Mouse (Mus musculus) gastrocnemius, adult 8-10 months (tissue): Measurements from ENCODE around the gene Mark4. TPM values are rescaled to one million over a fixed set of nuclear protein-coding genes. Genes with fewer than 3 reads are reported as not detected.

Source experiments
- DNase-seq, 2 experiments: peaks; one replicate each; pipeline ENCODE4 v3.0.0; 2022; ENCODE audit warnings: low spot score in 2 of 2
- microRNA-seq: library from miRNA; unstranded; fragments of <30 nt; microRNA quantifications from one replicate; pipeline ENCODE4 v1.2.0, GENCODE M21; 2022
- total RNA-seq, 4 experiments: library from RNA; stranded (reverse); gene quantifications; 2 replicates each; pipeline ENCODE4 v1.2.4; 2022

The Mark4 gene
- total RNA-seq, 4 experiments from 2014 or later, result 18.0 to 20.0 (median 19.8) TPM

DNA sequence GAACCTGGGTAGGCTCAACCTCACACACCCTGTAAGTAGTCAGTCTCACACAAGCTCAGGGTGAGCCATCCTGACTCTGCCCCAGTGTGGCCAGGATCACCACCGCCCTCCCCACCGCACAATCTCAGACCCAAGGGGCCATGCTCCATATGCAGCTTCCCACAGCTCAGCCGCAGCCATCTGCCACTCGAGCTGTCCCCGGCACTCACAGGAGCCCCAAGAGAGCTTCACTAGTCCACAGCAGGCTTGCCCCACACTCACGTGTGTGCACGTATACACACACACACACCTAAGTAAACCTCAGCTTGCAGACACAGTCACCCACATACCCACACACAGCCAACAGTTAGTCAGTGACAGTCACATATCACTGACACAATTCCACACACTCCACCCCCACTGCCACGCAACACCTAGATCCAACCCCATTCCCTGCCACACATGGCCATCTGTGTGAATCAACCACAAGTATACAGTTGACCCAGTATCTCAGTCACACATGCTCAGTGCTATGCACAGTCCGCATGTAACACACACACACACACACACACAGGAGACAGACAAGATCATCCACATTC lies 56.0 kb downstream of the Mark4 start:
- DNase-seq, result no peak

GRCm38 (mm10) chr7:19400946-19401345 lies 57.7 kb downstream of the Mark4 start:
- DNase-seq, result no peak

- no peak for DNase-seq
Measured at GRCm38 (mm10) chr7:19399496-19400280, 58.9 kb downstream of the Mark4 start.

GRCm38 (mm10) chr7:19394484-19394883 lies 64.1 kb downstream of the Mark4 start:
- no peak for DNase-seq

DNA sequence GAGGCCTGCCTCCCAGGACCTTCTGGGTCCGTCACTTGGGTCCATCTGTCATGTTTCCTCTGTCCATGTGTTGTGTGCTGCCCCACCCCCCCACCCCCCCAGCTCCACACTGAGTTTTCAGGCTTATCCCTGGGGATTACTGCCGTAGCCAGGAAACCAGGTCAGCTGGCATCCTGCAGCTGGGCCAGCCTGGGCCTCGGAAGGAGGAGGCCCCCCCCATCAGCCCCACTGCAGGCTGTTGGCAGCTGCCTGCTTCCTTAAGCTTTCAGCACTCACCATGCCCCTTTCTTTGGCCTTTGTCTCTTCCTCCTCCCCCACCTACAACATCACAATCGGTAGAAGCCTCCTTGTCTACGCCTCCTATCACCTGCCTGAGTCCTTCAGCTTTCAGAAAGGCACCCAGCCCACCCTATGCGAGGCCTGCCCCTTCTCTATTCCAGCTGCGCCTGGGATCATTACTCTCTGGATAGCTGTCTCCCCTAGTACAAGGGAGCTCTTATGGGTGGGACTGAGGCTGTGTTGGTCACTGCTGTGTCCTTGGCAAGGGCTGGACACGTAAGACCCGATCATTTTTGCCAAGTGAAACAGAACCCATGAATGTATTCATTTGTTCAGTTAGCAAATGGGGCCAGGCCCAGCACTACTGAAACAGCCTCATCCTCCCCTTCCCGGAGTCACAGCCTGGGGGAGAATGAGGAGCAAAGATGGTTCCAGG lies 69.8 kb downstream of the Mark4 start:
- no peak for DNase-seq

DNA sequence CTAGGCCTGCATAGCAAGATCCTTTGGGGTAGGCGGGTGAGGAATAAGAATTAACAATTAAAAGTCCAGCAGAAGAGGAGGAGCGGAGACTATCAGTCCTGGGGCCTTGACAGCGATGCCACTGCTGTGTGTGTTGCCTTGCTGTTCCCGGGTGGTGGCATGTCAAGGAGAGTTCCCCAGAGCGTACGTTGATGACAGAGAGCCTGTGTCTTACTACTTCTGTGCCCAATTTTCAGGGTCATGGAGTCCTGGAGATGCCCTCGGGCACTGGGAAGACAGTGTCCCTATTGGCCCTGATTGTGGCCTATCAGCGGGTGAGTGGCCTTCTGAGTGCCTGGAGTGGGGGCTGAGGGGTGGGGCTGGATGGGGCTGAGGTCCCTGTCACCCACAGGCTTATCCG lies 74.9 kb downstream of the Mark4 start:
- DNase-seq, result no peak

DNA sequence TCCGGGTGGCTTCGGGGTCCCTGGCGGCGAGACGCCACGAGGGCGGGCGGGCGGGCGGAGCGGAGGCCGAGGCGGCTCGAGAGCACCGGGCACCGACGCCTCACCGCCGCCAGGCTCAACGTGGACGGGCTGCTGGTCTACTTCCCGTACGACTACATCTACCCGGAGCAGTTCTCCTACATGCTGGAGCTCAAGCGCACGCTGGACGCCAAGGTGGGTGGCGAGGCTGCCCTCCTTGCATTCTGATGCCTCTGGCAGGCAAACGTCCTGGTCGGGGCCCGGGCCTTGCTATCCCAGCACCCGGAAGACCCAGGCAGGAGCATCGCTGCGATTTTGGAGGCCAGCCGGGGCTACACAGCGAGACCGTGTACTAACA lies 76.5 kb downstream of the Mark4 start:
- DNase-seq, result no peak

DNA sequence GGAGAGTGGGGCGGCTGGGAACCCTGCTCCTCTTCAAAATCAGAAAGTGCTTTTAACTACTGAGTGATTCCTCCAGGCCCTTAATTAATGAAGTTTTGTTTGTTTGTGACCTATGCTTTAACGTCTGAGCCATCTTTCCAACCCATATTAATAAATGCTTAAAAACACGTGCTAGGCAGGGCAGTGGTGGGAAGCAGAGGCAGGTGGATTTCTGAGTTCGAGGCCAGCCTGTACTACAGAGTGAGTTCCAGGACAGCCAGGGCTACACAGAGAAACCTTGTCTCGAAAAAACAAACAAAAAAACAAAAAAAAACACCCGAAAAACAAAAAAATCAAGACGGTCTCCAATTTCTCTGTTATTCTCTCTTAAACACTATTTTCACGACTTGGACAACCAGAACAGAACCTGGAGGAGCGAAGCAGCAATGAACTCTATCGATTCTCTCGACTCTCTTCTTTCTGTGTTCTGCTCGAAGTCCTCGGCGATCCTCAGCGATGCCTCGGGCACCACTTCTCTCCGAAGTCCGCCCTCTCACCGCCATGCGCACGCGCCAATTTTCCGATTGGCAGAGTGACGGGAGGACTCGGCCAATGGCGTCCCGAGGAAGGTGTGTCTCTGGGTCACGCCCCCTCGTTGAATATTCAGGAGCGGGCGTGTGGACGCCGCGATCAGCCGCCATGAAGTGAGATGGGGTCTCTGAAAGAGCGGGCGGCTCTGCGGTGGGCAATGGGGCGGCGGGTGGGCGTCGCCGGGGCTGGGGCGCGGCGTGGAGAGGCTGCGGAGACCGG lies 77.0 kb downstream of the Mark4 start, which contains the start of gene Ercc2:
Ercc2 (plus strand) TSS at position 634 of the 789 bp plus-strand sequence.
- peak; percentile 97 for DNase-seq

GRCm38 (mm10) chr7:19378049-19378448 lies 80.6 kb downstream of the Mark4 start:
- DNase-seq, result no peak

- DNase-seq, result no peak
Measured at GRCm38 (mm10) chr7:19376019-19376418, 82.6 kb downstream of the Mark4 start.

DNA sequence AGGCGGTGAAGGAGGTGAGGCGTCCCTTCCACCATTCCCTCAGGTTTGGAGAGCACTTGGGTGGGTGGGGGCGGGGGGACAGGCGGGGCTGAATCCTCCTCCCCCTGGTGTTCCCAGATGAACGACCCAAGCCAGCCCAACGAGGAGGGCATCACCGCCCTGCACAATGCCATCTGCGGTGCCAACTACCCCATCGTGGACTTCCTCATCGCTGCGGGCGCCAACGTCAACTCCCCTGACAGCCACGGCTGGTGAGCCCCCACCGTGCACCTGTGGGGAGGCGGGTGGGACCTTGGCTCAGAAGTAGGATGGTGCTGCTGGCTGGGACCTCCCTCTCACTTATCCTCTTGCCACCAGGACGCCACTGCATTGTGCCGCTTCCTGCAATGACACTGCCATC lies 83.3 kb downstream of the Mark4 start:
- DNase-seq, result no peak

Small RNA genes lying within 50 kb of the gene (microRNA-seq; reads per million reads assigned to microRNA genes)
- not detected for gene Mir343

Other genes with a start within 250 kb of the Mark4 start
- 1 to 10 TPM in 3 of 4 experiments, under 1 TPM in 1; 0.72 to 1.7 (median 1.2) TPM for gene Gpr4, start 246.3 kb downstream of the Mark4 start, total RNA-seq
- gene Opa3, start 230.5 kb downstream of the Mark4 start, total RNA-seq, result 10 to 100 TPM; 36.1 to 52.8 (median 43.3) TPM
- 10 to 100 TPM in 3 of 4 experiments, 1 to 10 TPM in 1; 7.1 to 19.7 (median 15.0) TPM for gene Vasp, start 187.0 kb downstream of the Mark4 start, total RNA-seq
- gene Ppm1n, start 178.8 kb downstream of the Mark4 start, total RNA-seq, result under 1 TPM in 2 of 4 experiments, not detected in 2; 0.40 to 0.80 TPM
- gene Rtn2, start 176.2 kb downstream of the Mark4 start, total RNA-seq, result 1,000 to 10,000 TPM; 1,093 to 1,223 (median 1,133) TPM
- under 1 TPM; 0.16 to 0.86 (median 0.30) TPM for gene Fosb, start 148.8 kb downstream of the Mark4 start, total RNA-seq
- gene Ercc1, start 114.0 kb downstream of the Mark4 start, total RNA-seq, result 10 to 100 TPM; 27.1 to 33.7 (median 28.7) TPM
- 10 to 100 TPM in 3 of 4 experiments, 1 to 10 TPM in 1; 8.9 to 13.9 (median 11.2) TPM for gene Cd3eap, start 99.3 kb downstream of the Mark4 start, total RNA-seq
- 1 to 10 TPM; 2.8 to 6.3 (median 4.1) TPM for gene Ppp1r13l, start 99.1 kb downstream of the Mark4 start, total RNA-seq
- 10 to 100 TPM in 2 of 4 experiments, 1 to 10 TPM in 2; 7.5 to 14.9 (median 10.4) TPM for gene Ercc2, start 76.8 kb downstream of the Mark4 start, total RNA-seq
- under 1 TPM in 3 of 4 experiments, not detected in 1; 0.21 to 0.40 (median 0.24) TPM for gene Klc3, start 54.7 kb downstream of the Mark4 start, total RNA-seq
- over 10,000 TPM; 38,224 to 44,934 (median 40,442) TPM for gene Ckm, start 54.0 kb downstream of the Mark4 start, total RNA-seq
- under 1 TPM; 0.27 to 0.80 (median 0.35) TPM for gene Exoc3l2, start 4.5 kb upstream of the Mark4 start, total RNA-seq
- 1 to 10 TPM; 2.1 to 2.7 (median 2.3) TPM for gene Bloc1s3, start 49.5 kb upstream of the Mark4 start, total RNA-seq
- gene Trappc6a, start 49.6 kb upstream of the Mark4 start, total RNA-seq, result 10 to 100 TPM in 1 of 4 experiments, 1 to 10 TPM in 3; 7.6 to 10.2 (median 8.8) TPM
- gene Nkpd1, start 59.0 kb upstream of the Mark4 start, total RNA-seq, result not detected
- 10 to 100 TPM; 45.9 to 52.8 (median 48.8) TPM for gene Ppp1r37, start 104.3 kb upstream of the Mark4 start, total RNA-seq
- gene Zfp296, start 118.5 kb upstream of the Mark4 start, total RNA-seq, result 1 to 10 TPM in 1 of 4 experiments, under 1 TPM in 3; 0.56 to 1.1 (median 0.77) TPM
- 100 to 1,000 TPM in 2 of 4 experiments, 10 to 100 TPM in 2; 78.5 to 108 (median 99.3) TPM for gene Gemin7, start 118.8 kb upstream of the Mark4 start, total RNA-seq
- 10 to 100 TPM in 1 of 4 experiments, 1 to 10 TPM in 3; 6.3 to 10.0 (median 9.2) TPM for gene Clasrp, start 145.7 kb upstream of the Mark4 start, total RNA-seq
- 10 to 100 TPM in 2 of 4 experiments, 1 to 10 TPM in 2; 7.0 to 12.5 (median 9.5) TPM for gene Relb, start 170.6 kb upstream of the Mark4 start, total RNA-seq
- 10 to 100 TPM; 49.6 to 55.5 (median 51.0) TPM for gene Clptm1, start 206.2 kb upstream of the Mark4 start, total RNA-seq
- gene Apoc2, start 219.1 kb upstream of the Mark4 start, total RNA-seq, result not detected
- not detected for gene Gm44805, start 222.6 kb upstream of the Mark4 start, total RNA-seq
- gene Apoc4, start 222.7 kb upstream of the Mark4 start, total RNA-seq, result not detected
- 1 to 10 TPM in 2 of 4 experiments, not detected in 2; 1.1 to 2.1 TPM for gene Apoc1, start 233.8 kb upstream of the Mark4 start, total RNA-seq
- gene Apoe, start 240.4 kb upstream of the Mark4 start, total RNA-seq, result 10 to 100 TPM; 18.8 to 67.9 (median 47.9) TPM